Mouse (Mus musculus) adrenal gland (tissue): ENCODE measurements around the gene Fancd2.

ENCODE experiments used
- microRNA-seq, 2 experiments: library from miRNA; unstranded; fragments of <30 nt; microRNA quantifications; one replicate each; pipeline ENCODE4; 2019

Fancd2 gene

Small RNA genes lying within 50 kb of the gene (microRNA-seq; reads per million reads assigned to microRNA genes)
- gene Gm23365: 0 reads per million in 2 experiments
